Mouse (Mus musculus): ENCODE measurements around the gene Prr13.

The Prr13 gene

GRCm38 (mm10) chr15:102505073-102505769 lies 46.4 kb downstream of the Prr13 start:
- DNase-seq (ENCODE audit: low read depth, low spot score): no peak

DNA sequence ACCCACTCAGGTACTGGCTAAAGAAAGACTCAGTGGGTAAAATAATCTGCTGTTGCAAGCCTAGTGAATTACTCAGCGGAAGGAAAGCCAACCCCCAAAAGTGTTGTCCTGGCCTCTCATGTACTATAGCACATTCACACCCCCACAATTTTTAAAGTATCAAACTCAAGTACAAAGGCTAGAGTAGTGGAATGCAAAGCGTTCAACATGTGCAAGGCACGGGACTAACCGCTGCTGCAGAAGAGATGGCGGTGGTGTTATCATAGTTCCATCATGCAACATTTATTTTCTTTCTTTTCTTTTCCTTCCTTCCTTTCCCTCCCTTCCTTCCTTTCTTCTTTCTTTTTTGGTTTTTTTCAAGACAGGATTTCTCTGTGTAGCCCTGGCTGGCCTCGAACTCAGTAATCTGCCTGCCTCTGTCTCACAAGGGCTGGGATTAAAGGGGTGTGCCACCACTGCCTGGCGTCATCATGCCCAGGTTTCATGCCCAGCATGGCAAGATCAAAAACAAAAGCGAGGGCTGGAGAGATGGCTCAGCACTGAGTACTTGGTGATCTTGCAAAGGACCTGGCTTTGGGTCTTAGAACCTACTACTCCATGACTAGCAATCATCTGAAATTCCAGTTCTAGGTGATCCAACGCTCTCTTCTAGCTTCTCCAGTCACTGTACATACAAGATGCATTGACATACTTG lies 47.1 kb downstream of the Prr13 start:
- DNase-seq (ENCODE audit: low read depth, low spot score): no peak

DNA sequence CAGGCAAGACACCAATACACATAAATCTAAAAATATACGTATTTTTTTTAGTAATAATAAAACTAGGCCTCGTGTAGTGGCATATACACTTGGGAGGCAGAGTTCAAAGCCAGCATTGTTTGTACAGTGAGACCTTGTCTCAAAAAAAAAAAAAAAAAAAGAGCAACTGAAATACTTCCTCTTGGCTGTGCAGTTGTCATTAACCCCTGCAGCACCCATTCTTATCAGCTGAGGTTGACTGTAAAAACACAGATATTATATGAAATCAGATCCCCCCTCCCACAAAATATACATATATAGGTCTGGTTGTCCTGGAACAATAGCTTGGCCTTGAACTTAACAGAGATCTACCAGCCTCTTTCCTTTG lies 47.6 kb downstream of the Prr13 start:
- no peak for DNase-seq (ENCODE audit: low read depth, low spot score)

GRCm38 (mm10) chr15:102506864-102507263 lies 48.0 kb downstream of the Prr13 start:
- no peak for DNase-seq (ENCODE audit: low read depth, low spot score)

- DNase-seq (ENCODE audit: low read depth, low spot score): no peak
Observed at GRCm38 (mm10) chr15:102507561-102507960, 48.7 kb downstream of the Prr13 start.

GRCm38 (mm10) chr15:102508336-102508735 lies 49.5 kb downstream of the Prr13 start:
- no peak for DNase-seq (ENCODE audit: low read depth, low spot score)

DNA sequence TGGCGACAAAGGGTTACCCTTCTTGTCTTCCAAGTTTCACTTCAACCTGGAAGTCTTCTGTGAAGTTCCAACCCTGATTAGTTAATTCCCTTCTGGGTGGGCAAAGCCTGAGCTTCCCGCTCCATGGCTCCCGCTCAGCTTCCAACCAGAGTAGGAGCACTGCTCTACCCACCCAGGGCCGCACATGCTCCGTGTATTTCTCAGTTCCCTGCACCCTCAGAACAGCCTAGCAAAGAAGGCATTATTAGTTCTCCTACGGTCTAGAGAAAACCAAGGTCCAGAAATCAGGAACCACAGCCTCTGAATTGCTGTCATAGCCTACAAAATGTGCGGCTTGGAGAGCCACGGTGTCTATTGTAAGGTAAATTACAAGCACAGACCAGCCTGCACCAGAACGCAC lies 51.3 kb downstream of the Prr13 start:
- no peak for DNase-seq (ENCODE audit: low read depth, low spot score)

DNA sequence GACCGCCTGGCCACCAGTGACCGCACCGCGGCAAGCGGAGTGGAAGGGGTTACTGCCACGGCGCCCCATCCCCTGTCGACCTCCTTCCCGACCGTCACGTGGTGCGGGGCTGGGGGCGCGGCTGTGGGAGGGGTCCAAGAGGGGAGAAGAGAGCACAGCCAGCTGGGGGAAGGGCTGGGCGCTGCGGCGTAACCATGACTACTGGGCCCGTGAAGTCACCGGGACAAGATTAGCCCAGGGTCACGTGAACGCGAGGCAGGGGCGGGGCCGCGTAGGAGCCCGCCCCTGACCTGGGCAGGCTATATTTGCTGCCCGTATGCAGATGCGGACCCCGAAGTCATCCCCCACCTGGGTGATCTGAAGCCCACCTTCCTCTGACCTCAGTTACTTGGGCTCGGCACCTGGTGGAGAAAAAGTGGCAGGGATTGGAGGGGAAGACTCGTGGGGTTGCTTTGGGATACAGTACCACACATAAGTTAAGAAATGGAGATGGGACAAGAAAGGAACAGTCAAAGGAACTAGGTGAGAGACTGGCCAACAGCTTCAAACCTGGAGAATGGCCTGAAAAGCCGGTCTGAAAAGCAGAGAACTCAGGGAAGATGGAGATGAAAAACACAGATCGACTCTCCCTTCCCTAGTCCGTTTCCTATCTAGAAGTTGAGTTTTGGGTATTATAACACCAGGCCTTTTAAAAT lies 51.9 kb downstream of the Prr13 start:
- peak; percentile 84 for DNase-seq (ENCODE audit: low read depth, low spot score)

- DNase-seq (ENCODE audit: low read depth, low spot score): no peak
Observed at GRCm38 (mm10) chr15:102511285-102511833, 52.5 kb downstream of the Prr13 start.

DNA sequence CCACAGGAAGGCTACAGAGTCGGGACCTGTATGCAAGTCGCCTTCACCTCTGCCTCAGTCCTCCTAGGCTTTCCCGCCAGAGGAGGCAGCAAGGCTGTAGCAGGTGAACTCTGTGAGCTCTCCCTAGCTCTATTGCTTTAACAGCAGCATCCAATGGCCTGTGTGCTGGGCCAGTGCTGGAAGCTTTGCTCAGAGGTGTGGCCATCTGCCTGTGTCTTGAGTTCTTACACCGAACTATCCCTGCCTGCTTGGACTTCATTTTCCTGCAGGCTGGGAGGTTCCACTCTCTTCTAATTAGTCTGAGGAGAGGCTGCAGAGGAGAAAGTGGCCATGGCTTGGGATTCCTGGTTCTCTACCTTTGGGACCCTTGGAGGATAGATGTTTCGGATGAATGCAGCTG lies 53.2 kb downstream of the Prr13 start:
- no peak for DNase-seq (ENCODE audit: low read depth, low spot score)

Data from A20 (cell line).